Mouse (Mus musculus) cerebellum, adult 2 months (tissue): ENCODE measurements around the gene Pick1. TPM values are rescaled to one million over a fixed set of nuclear protein-coding genes. Genes with fewer than 3 reads are reported as not detected.

Source experiments
- DNase-seq, 2 experiments: peaks; one replicate each; pipeline ENCODE4 v3.0.0; 2021
- H3K27ac ChIP-seq: fragments of 200-500 bp; 2 replicates; pipeline ENCODE4 v1.5.1; 2012; ENCODE audit warnings: low read length, control low read depth, inconsistent platforms; ENCODE audit not compliant: insufficient read depth
- H3K27me3 ChIP-seq: fragments of 200-500 bp; 2 replicates; pipeline ENCODE4 v1.6.1; 2012; ENCODE audit warnings: inconsistent platforms, mild to moderate bottlenecking, low read length, moderate library complexity; ENCODE audit not compliant: control insufficient read depth, insufficient read depth
- H3K4me1 ChIP-seq: fragments of 200-500 bp; 2 replicates; pipeline ENCODE4 v1.6.1; 2011; ENCODE audit warnings: low read length; ENCODE audit not compliant: control insufficient read depth, insufficient read depth
- H3K4me3 ChIP-seq: fragments of 200-500 bp; replicated peaks from 2 replicates; pipeline ENCODE3; 2011; ENCODE audit warnings: mild to moderate bottlenecking, low read depth, low read length, control low read depth; ENCODE audit not compliant: insufficient read depth
- CTCF ChIP-seq: fragments of 200-500 bp; IDR thresholded peaks from 2 replicates; pipeline ENCODE4 v1.5.1; 2011; ENCODE audit warnings: low read depth, mild to moderate bottlenecking, control low read depth, low read length, moderate library complexity, borderline replicate concordance; ENCODE audit not compliant: insufficient read depth
- POLR2A ChIP-seq: fragments of 200-500 bp; IDR thresholded peaks from 2 replicates; pipeline ENCODE4 v1.6.1; 2011; ENCODE audit warnings: low read length, control low read depth, borderline replicate concordance; ENCODE audit not compliant: insufficient read depth
- WGBS: fragments of 180-500 bp; shearing (Covaris S2); methylation state at CpG from one replicate; pipeline ENCODE4 v1.1.7; 2018; 5-methylcytosine and 5-hydroxymethylcytosine counted together
- polyA plus RNA-seq: library from polyadenylated mRNA; depleted of rRNA; stranded (reverse); fragments of >200 nt; gene quantifications from 2 replicates; pipeline ENCODE4 v1.2.3, GENCODE M21; 2012

Pick1 gene
- polyA plus RNA-seq, 1 experiment = 93.1 TPM

- 78% methylated on average over 2 of the region's 2 CpGs for WGBS
- H3K4me1 ChIP-seq = no peaks in the 10 kb centered on the region
- no peak for TF ChIP-seq CTCF
- TF ChIP-seq POLR2A = no peak
- DNase-seq = no peak
- no peaks in the 10 kb centered on the region for H3K27me3 ChIP-seq
- no peak overlapping the region for H3K27ac ChIP-seq
- no peak overlapping the region for H3K4me3 ChIP-seq
Observed at GRCm38 (mm10) chr15:79194946-79195345, 34.0 kb upstream of the Pick1 start.

- TF ChIP-seq CTCF (no peak), POLR2A (no peak)
- Histone ChIP-seq H3K4me1 (no peaks in the 10 kb centered on the region), H3K4me3 (no peak overlapping the region), H3K27ac (no peak overlapping the region), H3K27me3 (no peaks in the 10 kb centered on the region)
- no peak for DNase-seq
- WGBS = 78% methylated on average over 8 of the region's 8 CpGs
Observed at GRCm38 (mm10) chr15:79195492-79195891, 33.5 kb upstream of the Pick1 start.

- 89% methylated on average over 12 of the region's 12 CpGs for WGBS
- H3K4me3 ChIP-seq = no peak overlapping the region
Observed at GRCm38 (mm10) chr15:79199390-79199976, 29.5 kb upstream of the Pick1 start.

GRCm38 (mm10) chr15:79201491-79202150 is 27.4 kb upstream of the Pick1 start:
- no peaks in the 10 kb centered on the region for H3K4me1 ChIP-seq
- WGBS = 11% methylated on average over 13 of the region's 13 CpGs
- H3K27ac ChIP-seq = no peak overlapping the region
- no peaks in the 10 kb centered on the region for H3K27me3 ChIP-seq
- no peak overlapping the region for H3K4me3 ChIP-seq
- peak in 1 of 2 experiments; percentile 17 for DNase-seq
- TF ChIP-seq CTCF (no peak), POLR2A (no peak)

More at GRCm38 (mm10) chr15:79199390-79199976, 29.5 kb upstream of the Pick1 start:
- H3K27ac ChIP-seq = no peak overlapping the region
- no peaks in the 10 kb centered on the region for H3K27me3 ChIP-seq
- no peaks in the 10 kb centered on the region for H3K4me1 ChIP-seq
- TF ChIP-seq CTCF (no peak), POLR2A (no peak)
- no peak for DNase-seq

- H3K27ac ChIP-seq = no peak overlapping the region
- TF ChIP-seq CTCF (no peak), POLR2A (no peak)
- H3K4me3 ChIP-seq = no peak overlapping the region
- DNase-seq = no peak
- H3K27me3 ChIP-seq = no peaks in the 10 kb centered on the region
- H3K4me1 ChIP-seq = no peaks in the 10 kb centered on the region
- 42% methylated on average over 10 of the region's 10 CpGs for WGBS
Observed at GRCm38 (mm10) chr15:79202575-79202974, 26.4 kb upstream of the Pick1 start.

GRCm38 (mm10) chr15:79208211-79208610 is 20.8 kb upstream of the Pick1 start:
- H3K4me1 ChIP-seq = no peaks in the 10 kb centered on the region
- DNase-seq = no peak
- no peak overlapping the region for H3K27ac ChIP-seq
- TF ChIP-seq POLR2A = no peak
- no peak for TF ChIP-seq CTCF
- 68% methylated on average over 6 of the region's 6 CpGs for WGBS
- H3K27me3 ChIP-seq = no peaks in the 10 kb centered on the region
- no peak overlapping the region for H3K4me3 ChIP-seq

- Histone ChIP-seq H3K27ac (0 out of 2 replicates have a peak overlapping the region, but pooled peaks have one; percentile 57), H3K4me1 (no peaks in the 10 kb centered on the region), H3K27me3 (no peaks in the 10 kb centered on the region), H3K4me3 (no peak overlapping the region)
- TF ChIP-seq POLR2A (no peak), CTCF (no peak)
- 67% methylated on average over 27 of the region's 27 CpGs for WGBS
- peak in 1 of 2 experiments; percentile 25 for DNase-seq
Observed at GRCm38 (mm10) chr15:79208758-79209439, 20.1 kb upstream of the Pick1 start.

- Histone ChIP-seq H3K27ac (no peak overlapping the region), H3K4me3 (no peak overlapping the region), H3K27me3 (no peaks in the 10 kb centered on the region), H3K4me1 (no peaks in the 10 kb centered on the region)
- TF ChIP-seq POLR2A (no peak), CTCF (no peak)
- no peak for DNase-seq
- 28% methylated on average over 2 of the region's 2 CpGs for WGBS
Observed at GRCm38 (mm10) chr15:79210357-79210756, 18.6 kb upstream of the Pick1 start.
